23 mouse cellular contexts compared by ENCODE assay signal in the genomic region with DNA sequence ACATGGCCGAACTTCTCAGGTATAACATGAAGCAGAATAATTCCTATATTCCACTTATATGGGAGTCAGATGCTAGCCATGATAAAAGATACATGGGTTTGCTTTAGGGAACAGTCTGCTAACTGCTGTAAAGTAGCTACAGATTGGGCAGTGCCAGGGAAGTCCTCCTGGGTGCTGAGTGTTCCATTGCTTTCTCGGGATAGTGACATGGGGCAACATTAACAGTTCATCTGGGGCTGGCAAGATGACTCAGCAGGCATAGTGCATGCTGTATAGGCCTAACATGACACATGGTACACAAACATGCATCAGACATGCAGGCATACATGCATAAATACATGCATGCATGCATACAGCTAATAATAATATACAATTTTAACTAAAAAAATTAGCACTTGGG. TPM values are rescaled to one million over a fixed set of nuclear protein-coding genes. Genes with fewer than 3 reads are reported as not detected.
DNase-seq lines count a peak whose midpoint lies in the region; ATAC-seq and TF ChIP-seq lines count a peak whose summit lies in the region.
"Had no signal": no experiment of that assay in that cellular context is flagged by ENCODE, and none has a peak within 500 bp of the region (broad histone marks: within the 10 kb centered on the region; RNA-seq: fewer than 3 reads in every experiment).

No protein-coding gene starts in this region.

- peak overlapping the region; percentile 35; the same call in 1 of the 2 replicates for H3K27ac ChIP-seq in gastrocnemius, adult 2 months
- H3K27ac ChIP-seq in heart, embryonic 11.5 days (ENCODE audit: low read depth, low read length), result no peak overlapping the region

- H3K36me3 ChIP-seq in heart, embryonic 11.5 days (ENCODE audit: control insufficient read depth, insufficient read depth, low read length), result no peaks in the 10 kb centered on the region

- no peaks in the 10 kb centered on the region for H3K4me1 ChIP-seq in heart, embryonic 11.5 days (ENCODE audit: control insufficient read depth, insufficient read depth, low read length)

- H3K4me2 ChIP-seq in heart, embryonic 11.5 days, result no peak overlapping the region

- peak; percentile 42 to 61 for DNase-seq in adrenal gland, adult (ENCODE audit: inconsistent age in 2 of 2, low spot score in 1 of 2)
- no peak for DNase-seq in adrenal gland, postnatal 14 days
- peak; percentile 19 for DNase-seq in adrenal gland, adult 2 months
- DNase-seq in adrenal gland, postnatal 25 days, result no peak
- DNase-seq in gastrocnemius, adult 2 months, result no peak
- DNase-seq in gastrocnemius, adult 8-10 months (ENCODE audit: low spot score in 2 of 2), result no peak
- peak; percentile 84 for DNase-seq in heart, adult 11 months
- DNase-seq: adrenal gland, adult 8-10 months; adrenal gland, postnatal 10 days; adrenal gland, postnatal 36 days; B cell, adult 2 months; cerebellum, adult 11 months; cerebellum, adult 11-12 months; cerebellum, adult 18-20 months; cerebellum, adult 2 months; cerebellum, adult 8-10 months; cerebellum, adult 9-10 months had no signal

- no peak overlapping the region for H3K9ac ChIP-seq in heart, embryonic 11.5 days (ENCODE audit: low read depth, low read length)

- H3K27me3 ChIP-seq in heart, embryonic 11.5 days (ENCODE audit: control insufficient read depth, insufficient read depth, low read length), result no peaks in the 10 kb centered on the region
- H3K27me3 ChIP-seq: CH12.LX, Patski had no signal

- no peak for ATAC-seq in heart, embryonic 11.5 days (replicated peaks; ENCODE audit: insufficient number of reproducible peaks, low FRiP score, low TSS enrichment)
- ATAC-seq: activated CD4-positive, CD25-positive, alpha-beta regulatory T cell, adult 4 months; CD4-positive, CD25-positive, alpha-beta regulatory T cell, adult 4 months; Patski had no signal

- H3K4me3 ChIP-seq in gastrocnemius, adult 2 months, result no peak overlapping the region
- H3K4me3 ChIP-seq in heart, embryonic 11.5 days (ENCODE audit: low read depth, low read length), result no peak overlapping the region

- intact Hi-C loops in gastrocnemius, adult 2 months (cut with DNase I), result no loop called here

- no peaks in the 10 kb centered on the region for H3K9me3 ChIP-seq in heart, embryonic 11.5 days (replicated peaks; ENCODE audit: control insufficient read depth, low read length)
- H3K9me3 ChIP-seq: G1E had no signal

- TF ChIP-seq CTCF in gastrocnemius, adult 2 months (IDR thresholded peaks at IDR 0.05), result no peak

- WGBS in heart, embryonic 11.5 days (ENCODE audit: insufficient replicate concordance), result 83% methylated on average over 2 of the region's 2 CpGs

RNA-seq across cellular contexts. Expression of a gene that starts 21.7 kb away (rescaled TPM):
- 8.4 and 11.0 TPM in 2 replicates for total RNA-seq in adrenal gland, postnatal 14 days (2021)
- 10 to 100 TPM; 16.5 to 17.2 TPM for total RNA-seq in adrenal gland, adult 2 months (2021)
- 5.5 and 9.6 TPM in 2 replicates for polyA plus RNA-seq in adrenal gland, adult 2 months (2012; rRNA removed)
- total RNA-seq in adrenal gland, postnatal 25 days (2021), result 15.5 and 19.5 TPM in 2 replicates
- total RNA-seq in gastrocnemius, adult 2 months (2021), result 1 to 10 TPM; 2.1 to 2.8 TPM
- total RNA-seq in gastrocnemius, adult 8-10 months (2022), result 1 to 10 TPM; 1.2 to 4.1 (median 2.2) TPM
- polyA plus RNA-seq in heart, embryonic 11.5 days (2014; fragmentation: Nextera tagmentation; extraction: Ambion mirVana), result 3.3 and 3.6 TPM in 2 replicates

RNA-seq across cellular contexts. Expression of a gene that starts 27.7 kb away (rescaled TPM):
- total RNA-seq in adrenal gland, postnatal 14 days (2021), result 526 and 608 TPM in 2 replicates
- 100 to 1,000 TPM; 378 to 722 TPM for total RNA-seq in adrenal gland, adult 2 months (2021)
- polyA plus RNA-seq in adrenal gland, adult 2 months (2012; rRNA removed), result 23.8 and 26.0 TPM in 2 replicates
- total RNA-seq in adrenal gland, postnatal 25 days (2021), result 492 and 649 TPM in 2 replicates
- 100 to 1,000 TPM; 217 to 291 TPM for total RNA-seq in gastrocnemius, adult 2 months (2021)
- total RNA-seq in gastrocnemius, adult 8-10 months (2022), result 100 to 1,000 TPM; 247 to 303 (median 264) TPM
- polyA plus RNA-seq in heart, embryonic 11.5 days (2014; fragmentation: Nextera tagmentation; extraction: Ambion mirVana), result 744 and 805 TPM in 2 replicates

RNA-seq across cellular contexts. Expression of a gene that starts 28.0 kb away (rescaled TPM):
- total RNA-seq in adrenal gland, postnatal 14 days (2021), result 1.1 and 2.3 TPM in 2 replicates
- total RNA-seq in adrenal gland, adult 2 months (2021), result 1 to 10 TPM; 1.8 to 2.0 TPM
- polyA plus RNA-seq in adrenal gland, adult 2 months (2012; rRNA removed), result 0.01 and 0.06 TPM in 2 replicates
- 0.48 and 1.6 TPM in 2 replicates for total RNA-seq in adrenal gland, postnatal 25 days (2021)
- 1 to 10 TPM; 2.0 to 3.0 TPM for total RNA-seq in gastrocnemius, adult 2 months (2021)
- 1 to 10 TPM; 2.7 to 6.6 (median 3.9) TPM for total RNA-seq in gastrocnemius, adult 8-10 months (2022)
- 1.7 and 1.9 TPM in 2 replicates for polyA plus RNA-seq in heart, embryonic 11.5 days (2014; fragmentation: Nextera tagmentation; extraction: Ambion mirVana)

Comparison
In these comparisons a context has a peak if more than half of its experiments do, and no peak if none do; other contexts are left out.
1. DNase-seq: peak in adrenal gland, adult (2 of 2), adrenal gland, adult 2 months (single experiment) and heart, adult 11 months (single experiment); none in adrenal gland, postnatal 14 days (single experiment), adrenal gland, postnatal 25 days (single experiment), gastrocnemius, adult 2 months (single experiment) and gastrocnemius, adult 8-10 months (0 of 2).